Mouse (Mus musculus): ENCODE results near the gene Ap1g1.
A peak's percentile ranks its signal among the peaks of the same experiment; 100 is the strongest.
"Not testable (repeated sequence)": the region's sequence is repeated elsewhere in the genome, so short reads cannot be mapped to it uniquely, and the experiment has no call there.

Gene Ap1g1

GRCm38 (mm10) chr8:109778280-109778977, at the start of gene Ap1g1:
Ap1g1 (plus strand) TSS chr8:109778554.
- peak; percentile 99 for DNase-seq (ENCODE audit: low read depth, low spot score)

GRCm38 (mm10) chr8:109731012-109731411, 47.3 kb upstream of the Ap1g1 start:
- DNase-seq (ENCODE audit: low read depth, low spot score): no peak

GRCm38 (mm10) chr8:109734018-109734417, 44.3 kb upstream of the Ap1g1 start:
- DNase-seq (ENCODE audit: low read depth, low spot score): no peak

DNA sequence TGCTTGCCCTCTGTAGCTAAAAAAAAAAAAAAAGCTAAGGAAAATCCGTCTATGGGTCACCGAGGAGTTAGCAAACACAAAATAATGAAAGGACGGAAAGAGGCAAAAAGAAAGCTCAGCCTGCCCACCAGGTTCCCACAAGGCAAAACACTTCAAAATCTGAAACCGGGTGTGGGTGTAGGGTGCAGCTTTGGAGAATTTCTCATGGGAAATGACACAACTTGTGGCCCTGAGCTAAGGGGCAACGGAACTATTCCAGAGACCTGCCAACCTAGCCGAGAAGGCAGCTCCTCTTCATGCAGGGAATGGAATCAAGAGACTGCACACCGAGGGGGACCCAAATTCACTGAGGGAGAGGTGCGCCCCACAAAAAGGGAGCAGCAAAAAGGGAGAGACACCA, 41.5 kb upstream of the Ap1g1 start:
- no peak for DNase-seq (ENCODE audit: low read depth, low spot score)

DNA sequence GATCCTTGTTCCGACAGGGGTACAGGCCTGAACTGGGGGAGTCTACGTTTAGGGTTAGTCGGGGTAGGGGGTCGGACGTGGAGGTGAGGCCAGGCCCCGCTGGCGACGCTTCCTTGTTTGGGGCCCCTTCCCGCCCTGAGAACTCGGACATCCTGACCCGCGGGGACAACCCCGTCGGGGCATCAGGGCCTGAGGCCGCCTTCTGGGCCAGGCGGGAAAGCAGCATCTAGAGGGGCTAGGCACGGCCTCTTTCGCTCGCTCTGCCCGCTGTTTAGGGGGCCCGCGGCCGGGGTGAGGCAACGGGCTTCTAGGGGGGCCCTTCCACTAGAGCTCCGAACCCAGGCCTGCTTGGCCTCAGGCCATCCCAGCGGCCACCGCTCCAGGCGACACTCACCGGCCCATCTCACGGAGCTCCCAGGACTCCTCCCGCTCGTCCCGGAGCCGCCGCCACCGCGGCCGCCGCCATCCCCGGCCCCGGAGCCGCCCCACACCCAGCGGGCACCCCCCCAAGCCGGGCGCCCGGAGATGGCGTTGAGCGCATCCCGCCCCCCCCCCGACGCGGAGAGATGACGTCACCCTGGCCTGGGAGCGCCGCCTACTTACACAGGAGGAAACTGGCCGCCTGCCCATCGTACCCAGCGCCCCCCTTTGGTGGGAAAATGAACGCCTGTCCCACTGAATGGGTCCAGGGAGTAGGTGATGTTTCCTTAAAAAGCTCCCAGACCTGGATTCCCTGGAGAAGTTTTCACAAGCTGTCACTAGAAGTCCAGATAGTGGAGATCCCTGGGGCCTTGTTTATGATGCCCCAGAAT, 40.9 kb upstream of the Ap1g1 start, which contains the start of gene Atxn1l:
Gene Atxn1l (minus strand): TSS at position 503 of the 812 bp plus-strand sequence.
- peak; percentile 91 for DNase-seq (ENCODE audit: low read depth, low spot score)

GRCm38 (mm10) chr8:109738049-109738380, 40.3 kb upstream of the Ap1g1 start:
- no peak for DNase-seq (ENCODE audit: low read depth, low spot score)

DNA sequence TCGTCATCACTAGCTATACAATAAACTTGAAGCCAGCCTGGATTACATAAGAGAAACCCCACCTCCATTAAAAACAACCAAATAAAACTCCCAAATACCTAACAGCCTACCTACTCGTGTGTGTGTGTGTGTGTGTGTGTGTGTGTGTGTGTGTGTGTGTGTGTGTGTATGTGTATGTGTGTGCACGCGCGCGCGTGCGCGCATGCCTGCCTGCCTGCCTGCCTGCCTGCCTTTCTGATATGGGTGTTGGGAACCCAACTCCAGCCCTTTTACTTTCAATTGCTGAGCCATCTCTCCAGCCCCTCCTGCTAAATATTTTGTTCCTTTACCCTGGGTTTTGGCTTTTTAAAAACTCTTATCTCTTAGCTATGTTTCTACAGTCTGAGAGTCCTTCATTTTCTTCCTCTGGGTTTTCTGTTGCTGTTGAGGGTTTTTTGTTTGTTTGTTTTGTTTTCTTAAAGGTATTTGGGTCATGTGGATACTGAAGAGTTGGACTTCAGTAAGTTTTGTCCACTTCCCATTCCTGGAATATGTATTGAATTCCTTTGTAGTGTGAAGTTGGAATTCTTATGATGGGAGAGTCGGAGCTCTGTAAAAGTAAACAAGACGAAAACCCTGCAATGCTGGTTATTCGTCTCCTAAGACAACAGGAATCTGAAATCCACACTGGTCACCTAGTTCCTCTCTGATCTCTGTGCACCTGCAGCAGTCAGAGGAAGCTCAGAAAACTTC, 30.7 kb upstream of the Ap1g1 start:
- DNase-seq (ENCODE audit: low read depth, low spot score): no peak

GRCm38 (mm10) chr8:109750274-109750673, 28.1 kb upstream of the Ap1g1 start:
- peak; percentile 34 for DNase-seq (ENCODE audit: low read depth, low spot score)

- peak; percentile 51 for DNase-seq (ENCODE audit: low read depth, low spot score)
Measured at GRCm38 (mm10) chr8:109750699-109751098, 27.7 kb upstream of the Ap1g1 start.

DNA sequence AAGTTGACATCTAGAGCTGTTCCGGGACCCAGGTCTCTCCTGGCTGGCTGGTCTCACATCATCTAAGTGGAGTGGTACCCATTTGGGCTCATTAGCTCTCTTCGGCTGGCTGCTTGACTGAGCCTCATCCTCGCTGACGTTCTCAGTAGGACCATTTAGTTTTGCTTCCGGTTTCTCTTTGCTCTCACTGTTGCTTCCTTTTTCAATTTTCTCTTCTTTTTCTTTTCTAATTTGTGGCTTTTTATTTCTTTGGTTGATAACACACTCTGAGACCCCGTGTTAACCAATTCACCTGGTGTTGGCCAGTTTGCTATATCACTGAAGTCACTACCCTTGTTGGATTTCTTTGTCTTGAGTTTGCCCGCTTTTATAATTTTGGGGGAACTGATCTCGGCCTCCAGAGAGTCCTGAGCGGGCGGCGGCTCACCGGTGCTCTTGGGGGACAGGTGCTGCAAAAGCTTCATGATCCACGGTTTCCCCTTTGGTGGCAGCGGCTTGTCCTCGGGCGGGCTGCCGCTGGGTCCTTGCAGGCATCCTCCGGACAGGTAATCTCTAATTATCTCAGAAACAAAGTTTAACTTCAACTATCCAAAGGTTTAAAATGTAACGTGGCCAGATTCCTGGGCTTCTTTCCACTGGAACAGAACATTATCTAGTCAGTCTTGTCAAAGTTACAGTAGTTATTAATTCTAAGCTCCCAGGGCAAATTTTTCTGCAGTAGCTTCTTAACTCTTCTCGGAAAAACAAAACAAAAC, 26.4 kb upstream of the Ap1g1 start:
- no peak for DNase-seq (ENCODE audit: low read depth, low spot score)

DNA sequence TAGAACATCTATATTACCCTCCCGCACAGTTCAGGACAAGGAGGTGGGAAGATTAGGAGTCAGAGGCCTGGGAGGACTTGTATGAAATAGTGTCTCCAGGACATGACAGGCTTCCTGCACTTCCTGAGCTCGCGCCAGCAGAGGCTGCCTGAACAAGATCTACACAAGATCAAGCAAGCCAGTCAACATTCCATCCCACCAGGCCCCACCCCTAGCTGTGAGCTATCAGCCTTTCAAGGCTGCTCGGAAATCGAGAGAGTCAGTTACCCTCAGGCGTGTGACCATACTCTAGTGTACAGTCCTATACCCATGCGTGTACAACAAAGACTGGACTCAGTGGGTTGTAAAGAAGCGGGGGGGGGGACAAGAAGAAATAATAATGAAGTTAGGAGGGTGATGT, 23.7 kb upstream of the Ap1g1 start:
- DNase-seq (ENCODE audit: low read depth, low spot score): peak; percentile 58

- DNase-seq (ENCODE audit: low read depth, low spot score): not testable (repeated sequence)
Measured at GRCm38 (mm10) chr8:109755554-109755953, 22.8 kb upstream of the Ap1g1 start.

- DNase-seq (ENCODE audit: low read depth, low spot score): no peak
Measured at GRCm38 (mm10) chr8:109756849-109757248, 21.5 kb upstream of the Ap1g1 start.

DNA sequence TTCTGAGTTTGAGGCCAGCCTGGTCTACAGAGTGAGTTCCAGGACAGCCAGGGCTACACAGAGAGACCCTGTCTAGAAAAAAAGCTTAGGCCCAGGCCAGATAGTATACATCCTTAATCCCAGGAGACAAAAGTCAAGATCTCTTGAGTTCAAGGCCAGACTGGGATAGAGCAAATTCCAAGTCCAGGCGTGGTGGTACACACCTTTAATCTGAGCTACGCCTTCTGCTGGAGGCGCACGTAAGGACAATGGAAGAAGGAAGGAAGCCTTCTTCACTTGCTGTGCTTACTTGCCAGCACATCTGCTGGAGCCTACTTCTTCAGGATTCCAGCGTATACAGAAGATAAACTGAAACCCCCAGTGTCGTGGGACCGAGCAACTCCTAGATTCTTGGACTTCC, 18.9 kb upstream of the Ap1g1 start:
- peak; percentile 77 for DNase-seq (ENCODE audit: low read depth, low spot score)

GRCm38 (mm10) chr8:109760221-109760620, 18.1 kb upstream of the Ap1g1 start:
- DNase-seq (ENCODE audit: low read depth, low spot score): no peak

DNA sequence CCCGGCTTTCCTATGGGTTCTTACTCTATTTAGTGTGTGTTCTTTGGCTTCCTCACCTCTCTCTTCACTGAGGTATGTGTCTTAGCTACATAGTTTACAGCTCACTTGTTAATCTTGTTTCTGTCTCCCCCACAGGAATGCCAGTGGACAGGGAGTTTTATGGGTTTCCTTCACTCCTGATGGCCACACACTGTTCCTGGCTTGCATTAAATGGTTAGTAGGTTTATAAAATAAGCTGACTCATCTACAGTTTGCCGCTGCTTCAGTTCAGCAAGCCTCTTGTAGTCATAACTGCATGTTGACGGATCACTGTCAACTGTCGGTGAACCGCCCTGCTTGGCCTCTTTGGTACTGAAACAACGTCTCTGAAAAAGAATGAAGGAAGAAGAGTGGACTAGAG, 14.3 kb upstream of the Ap1g1 start:
- DNase-seq (ENCODE audit: low read depth, low spot score): no peak

- DNase-seq (ENCODE audit: low read depth, low spot score): no peak
Measured at GRCm38 (mm10) chr8:109766081-109766480, 12.3 kb upstream of the Ap1g1 start.

GRCm38 (mm10) chr8:109773154-109773553, 5.2 kb upstream of the Ap1g1 start:
- no peak for DNase-seq (ENCODE audit: low read depth, low spot score)

- DNase-seq (ENCODE audit: low read depth, low spot score): peak; percentile 10
Measured at GRCm38 (mm10) chr8:109777851-109778250, 503 bp upstream of the Ap1g1 start.

- DNase-seq (ENCODE audit: low read depth, low spot score): no peak
Measured at GRCm38 (mm10) chr8:109778993-109779421, 653 bp downstream of the Ap1g1 start.

DNA sequence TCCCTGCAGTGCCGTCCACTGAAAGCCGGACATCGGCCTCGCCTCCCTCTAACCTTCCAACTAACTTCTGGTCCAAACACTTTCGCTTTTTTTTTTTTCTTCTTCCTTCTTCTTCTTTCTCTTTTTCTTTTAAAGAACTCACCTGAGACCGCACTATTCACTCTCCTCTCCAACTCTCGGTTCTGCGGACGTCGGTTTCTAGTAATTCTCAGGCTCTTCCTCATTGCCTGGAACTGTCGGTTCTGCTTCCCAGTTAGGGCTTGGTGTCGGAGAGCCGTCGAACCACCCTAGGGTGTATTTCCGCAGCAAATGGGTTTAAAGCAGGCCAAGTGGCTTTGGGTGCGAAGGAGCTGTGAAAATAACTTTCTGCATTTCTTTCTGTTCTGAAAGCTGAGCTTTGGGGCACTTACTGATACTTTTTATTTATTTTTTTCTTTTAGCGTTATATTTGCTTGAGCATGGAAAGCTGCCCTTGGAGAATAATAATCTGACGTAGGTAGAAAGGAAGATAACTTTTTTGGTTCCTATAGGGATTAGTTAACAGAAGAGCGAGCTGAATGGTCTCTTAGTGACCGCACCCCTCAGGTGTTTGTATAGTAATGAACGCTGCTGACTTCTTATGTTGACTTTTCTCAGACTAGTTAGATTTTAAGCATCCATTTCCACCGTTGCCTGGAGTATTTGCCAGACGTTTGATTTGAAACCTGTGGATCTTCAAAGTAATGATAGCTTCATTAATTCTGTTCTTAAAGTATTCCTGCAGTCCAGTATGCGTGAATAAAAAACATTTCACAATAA, 1.3 kb downstream of the Ap1g1 start:
- peak; percentile 13 for DNase-seq (ENCODE audit: low read depth, low spot score)
